Mouse (Mus musculus) hematopoietic stem cell, adult 5-6 weeks (primary cell): Measurements from ENCODE around the gene Atoh8. TPM values are rescaled to one million over a fixed set of nuclear protein-coding genes. Genes with fewer than 3 reads are reported as not detected.

ENCODE experiments used
- ATAC-seq, 2 experiments: fragments of 125-278 bp in 1 of 2; replicated peaks in 1 of 2; 2 replicates each; pipeline ENCODE4 v1.8.0; 2016 to 2017; ENCODE audit warnings: inconsistent platforms in 2 of 2, mild to moderate bottlenecking in 2 of 2, moderate number of reproducible peaks in 2 of 2, low read depth in 1 of 2, moderate TSS enrichment in 1 of 2; ENCODE audit not compliant: low FRiP score in 2 of 2, poor library complexity in 2 of 2, severe bottlenecking in 2 of 2, insufficient read depth in 1 of 2, low TSS enrichment in 1 of 2
- total RNA-seq: library from RNA; stranded (forward); fragments of 172-1452, 232-1000 nt; gene quantifications from 2 replicates; pipeline ENCODE4 v1.2.3, GENCODE M21; 2017

The Atoh8 gene
- total RNA-seq, 1 experiment from 2014 or later, result not detected

- peak; percentile 81 to 85 for ATAC-seq
Measured at GRCm38 (mm10) chr6:72216681-72217414, 18.5 kb downstream of the Atoh8 start.

DNA sequence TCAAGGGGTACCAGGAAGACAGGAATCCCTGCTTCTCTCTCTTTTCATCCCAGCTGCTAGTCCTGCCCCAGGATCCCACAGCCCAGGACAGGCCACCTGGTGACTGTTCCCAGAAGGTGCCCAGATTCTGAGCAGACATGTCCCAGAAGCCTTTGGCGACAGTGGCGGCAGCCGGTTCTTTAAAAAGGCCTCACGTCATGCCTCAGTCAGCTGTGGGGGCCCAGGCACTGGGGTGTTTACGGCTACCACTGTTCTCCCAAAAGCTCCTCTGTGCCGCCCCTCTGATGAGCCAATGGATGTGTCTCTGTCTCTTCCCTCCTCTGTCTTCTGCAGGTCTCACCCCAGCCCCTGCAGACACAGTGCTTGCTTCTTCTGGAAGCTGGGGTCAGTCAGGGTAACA, 19.8 kb downstream of the Atoh8 start:
- no peak for ATAC-seq

DNA sequence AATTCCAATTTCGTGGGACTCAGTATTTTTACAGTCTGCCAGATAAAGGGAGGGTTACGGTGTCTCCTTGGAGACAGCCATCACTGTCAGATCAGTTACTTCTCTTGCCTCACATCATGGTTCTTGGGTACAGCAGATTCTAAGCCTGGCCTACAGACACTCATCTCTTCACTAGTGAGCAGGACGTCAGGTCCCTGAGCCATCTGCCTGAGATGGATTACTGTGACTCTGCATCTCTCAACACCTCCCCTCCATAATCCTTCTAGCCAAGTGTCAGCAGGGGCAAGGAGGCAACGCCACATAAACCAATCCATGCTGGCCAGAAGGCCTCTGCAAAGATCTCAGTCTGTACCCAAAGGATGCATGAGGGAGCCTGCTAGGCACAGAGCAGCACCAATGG, 24.0 kb downstream of the Atoh8 start:
- ATAC-seq, result no peak

DNA sequence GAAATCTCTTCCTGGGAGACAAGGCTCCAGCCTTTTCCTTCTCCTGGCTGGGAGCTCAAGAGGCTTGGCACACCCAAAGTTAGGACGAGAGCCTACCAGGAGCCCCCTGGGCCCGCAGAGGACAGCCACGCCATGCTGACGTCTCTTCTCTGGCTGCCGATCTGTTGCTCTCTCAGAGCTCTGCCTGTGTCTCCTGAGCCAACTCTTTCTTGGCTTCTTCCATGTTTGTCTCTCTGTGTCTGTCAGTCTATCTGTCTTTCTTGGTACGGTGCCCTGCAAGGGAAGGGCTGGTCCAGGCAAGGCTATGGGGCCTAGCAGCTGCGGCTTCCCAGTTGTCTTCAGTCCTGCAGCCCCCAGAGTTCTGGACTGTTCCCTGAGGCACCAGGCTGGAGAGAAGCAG, 24.6 kb downstream of the Atoh8 start:
- no peak for ATAC-seq

DNA sequence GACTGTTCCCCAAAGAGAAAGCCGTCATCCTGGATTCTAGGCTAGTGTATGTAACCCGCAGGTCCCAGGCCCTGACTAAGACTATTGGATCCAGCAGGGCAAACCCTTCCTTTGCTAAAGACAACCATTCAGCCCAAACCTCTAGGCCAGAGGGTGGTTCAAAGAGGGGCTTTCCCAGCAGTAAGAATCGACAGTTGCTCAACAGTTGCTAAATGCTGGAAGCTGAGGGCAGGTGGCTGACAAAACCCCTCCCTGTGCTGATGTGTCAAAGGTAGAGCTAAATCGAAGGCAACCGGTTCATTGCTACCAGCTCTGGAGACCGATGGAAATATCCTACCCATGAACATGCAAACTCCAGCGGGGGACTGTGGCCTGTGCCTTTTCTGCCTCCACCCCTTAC, 25.6 kb downstream of the Atoh8 start:
- no peak for ATAC-seq

DNA sequence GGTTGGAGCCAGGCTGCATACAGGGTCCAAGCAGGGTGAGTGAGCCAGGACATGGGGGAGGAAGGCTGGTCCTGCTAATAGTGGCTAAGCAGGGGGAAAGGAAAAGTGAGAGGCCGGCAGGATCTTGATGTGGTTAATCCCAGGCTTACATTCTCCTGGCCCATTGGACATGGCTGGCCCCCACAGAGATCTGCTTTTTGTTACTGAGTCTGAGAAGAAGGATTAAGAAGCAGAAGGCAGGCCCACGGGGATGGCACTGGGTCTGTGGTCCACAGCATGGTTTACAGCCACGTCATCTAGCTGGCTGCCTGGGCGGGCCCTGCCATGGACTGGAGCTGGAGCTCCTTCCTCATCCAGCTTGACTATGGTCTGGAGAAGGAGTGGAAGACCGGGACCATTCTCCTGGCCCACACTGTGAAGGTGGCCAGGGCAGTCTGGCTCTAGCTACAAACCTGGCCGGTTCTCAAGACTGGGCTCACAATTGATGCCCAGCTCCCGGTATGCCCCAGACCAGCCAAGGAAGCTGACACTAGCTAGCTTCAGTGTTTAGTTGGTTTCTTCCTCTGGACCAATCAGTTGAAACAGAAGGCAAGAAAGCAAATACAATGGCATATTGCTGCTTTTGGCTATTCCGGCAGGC, 26.9 kb downstream of the Atoh8 start:
- ATAC-seq, result no peak

DNA sequence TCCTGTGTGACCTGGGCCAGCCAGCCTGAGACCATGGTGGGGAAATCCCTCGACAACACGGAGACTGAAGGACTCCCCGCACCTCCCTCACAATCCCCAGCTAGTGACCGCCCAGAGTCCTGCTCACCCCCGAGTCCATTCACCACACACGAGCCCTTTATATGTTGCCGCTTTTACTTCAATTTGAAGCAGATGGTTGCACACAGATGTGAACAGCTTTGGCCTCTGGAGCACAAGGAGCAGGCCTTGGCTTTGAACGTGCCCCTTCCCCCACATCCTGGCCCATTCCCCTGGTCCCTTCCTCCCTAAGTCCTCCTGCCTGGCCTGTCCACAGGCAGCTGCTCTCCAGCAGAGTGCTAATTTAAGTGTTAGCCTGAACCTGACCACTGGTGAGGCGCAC, 29.4 kb downstream of the Atoh8 start:
- no peak for ATAC-seq

DNA sequence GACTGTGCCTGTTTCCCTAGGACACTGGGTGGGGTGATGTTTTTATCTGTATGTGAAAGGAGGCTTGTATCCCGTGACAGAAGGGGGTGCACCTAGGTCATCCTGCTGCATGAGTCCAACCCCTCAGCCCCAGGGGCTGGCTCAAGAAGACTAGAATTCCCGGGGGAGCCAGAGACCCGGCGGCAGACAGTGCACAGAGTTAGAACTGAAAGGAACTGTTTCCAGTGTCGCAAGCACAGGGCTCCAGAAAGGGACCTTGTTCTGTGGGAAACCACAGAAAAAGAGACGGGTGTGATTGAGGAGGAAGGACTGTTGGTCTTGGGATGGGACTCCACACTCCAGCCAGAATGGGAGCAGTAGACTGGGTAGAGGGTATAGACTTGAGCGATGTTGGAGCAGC, 30.5 kb downstream of the Atoh8 start:
- ATAC-seq, result no peak

DNA sequence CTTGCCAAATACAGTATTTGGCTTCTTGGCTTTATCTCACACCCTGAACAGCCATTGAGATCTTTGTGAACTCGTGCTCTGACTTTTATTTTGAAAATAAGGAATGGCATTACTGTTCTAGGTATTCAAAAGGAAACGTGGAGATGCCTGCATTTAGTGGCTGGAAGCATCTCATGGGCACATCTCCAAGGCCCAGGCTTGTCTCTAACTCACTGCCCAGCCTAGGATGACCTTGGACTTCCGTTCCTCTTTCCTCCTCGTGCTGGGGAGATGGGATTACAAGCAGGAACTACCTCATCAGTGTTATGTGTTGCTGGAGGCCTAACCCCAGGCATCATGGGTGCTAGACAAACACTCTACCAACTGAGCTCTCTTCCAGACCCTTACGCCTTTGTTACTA, 32.1 kb downstream of the Atoh8 start:
- ATAC-seq, result no peak

DNA sequence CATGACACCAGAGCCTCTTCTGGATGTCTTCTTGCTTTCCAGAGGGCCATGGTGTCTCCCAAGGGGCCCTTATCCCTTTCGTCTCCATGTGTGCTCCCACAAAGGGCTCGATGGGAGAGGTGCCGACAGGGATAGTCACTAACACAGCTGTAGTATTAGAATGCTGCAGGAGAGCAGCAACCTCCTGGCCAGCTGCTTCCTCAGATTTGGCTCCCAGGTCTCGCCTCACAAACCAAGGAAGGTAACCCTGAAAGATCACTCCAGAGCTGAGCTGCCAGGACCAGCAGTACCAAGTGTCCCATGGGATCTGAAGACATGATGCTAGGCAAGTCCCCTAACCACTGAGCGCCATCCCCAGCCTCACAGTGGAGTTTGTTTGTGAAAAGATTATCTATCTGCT, 32.6 kb downstream of the Atoh8 start:
- ATAC-seq, result no peak

GRCm38 (mm10) chr6:72200595-72201256, 34.7 kb downstream of the Atoh8 start:
- ATAC-seq, result no peak

DNA sequence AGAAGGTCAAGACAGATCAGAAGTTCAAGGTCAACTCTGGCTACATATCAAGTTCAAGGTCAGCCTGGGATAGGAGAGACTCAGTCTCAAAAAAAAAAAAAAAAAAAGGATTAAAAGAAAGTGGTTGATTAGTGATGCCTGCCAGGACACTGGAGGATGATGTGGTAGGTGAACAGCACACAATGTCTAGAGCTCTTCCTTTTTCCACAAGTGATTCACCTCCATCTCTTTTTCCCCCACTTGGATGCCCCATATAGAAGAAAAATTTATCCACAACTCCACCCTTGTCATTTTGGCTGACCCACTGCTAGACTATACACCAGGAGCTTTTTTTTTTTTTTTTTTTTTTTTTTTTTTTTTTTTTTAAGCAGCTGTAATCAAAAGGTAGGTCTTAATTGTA, 37.9 kb downstream of the Atoh8 start:
- no peak for ATAC-seq

DNA sequence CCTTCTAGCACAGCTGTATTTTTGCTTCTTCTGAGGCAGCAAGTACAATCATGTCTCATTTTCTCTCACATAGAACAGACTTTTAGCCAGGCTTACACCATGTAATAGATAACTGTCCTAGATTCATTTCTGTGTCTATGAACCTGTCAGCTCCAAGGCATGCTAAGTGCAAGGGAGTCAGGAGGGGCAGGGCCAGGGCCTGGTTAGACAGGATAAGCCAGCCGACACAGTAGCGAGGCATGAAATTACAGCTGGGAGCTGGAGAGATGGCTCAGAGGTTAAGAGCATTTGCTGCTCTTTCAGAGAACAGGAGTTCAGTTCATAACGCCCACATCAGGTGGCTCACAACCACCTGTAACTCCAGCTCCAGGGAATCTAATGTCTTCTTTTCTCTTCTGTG, 38.7 kb downstream of the Atoh8 start:
- no peak for ATAC-seq

DNA sequence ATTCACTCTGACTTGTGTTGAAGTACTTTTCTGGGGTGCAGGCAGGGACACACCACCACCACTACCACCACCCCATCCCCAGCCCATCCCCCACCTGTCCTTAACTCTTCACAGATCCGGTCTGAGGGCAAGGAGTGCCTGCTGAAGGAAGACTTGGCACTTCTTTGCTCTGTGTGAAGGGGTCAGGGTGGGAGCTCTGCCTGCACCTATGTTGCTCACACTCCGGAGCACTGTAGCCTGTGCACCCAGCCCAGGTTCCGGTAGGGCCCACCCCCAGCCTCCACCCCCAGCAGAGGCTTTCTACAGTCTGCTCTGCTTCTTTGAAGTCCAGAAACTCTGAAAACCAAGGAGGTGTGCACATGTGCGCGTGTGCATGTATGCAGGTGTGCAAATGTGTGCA, 44.8 kb downstream of the Atoh8 start:
- no peak for ATAC-seq

- peak; percentile 42 to 49; a peak in 2 of 4 replicates for ATAC-seq
Measured at GRCm38 (mm10) chr6:72190120-72190519, 45.3 kb downstream of the Atoh8 start.

- no peak for ATAC-seq
Measured at GRCm38 (mm10) chr6:72189061-72189863, 46.1 kb downstream of the Atoh8 start.

DNA sequence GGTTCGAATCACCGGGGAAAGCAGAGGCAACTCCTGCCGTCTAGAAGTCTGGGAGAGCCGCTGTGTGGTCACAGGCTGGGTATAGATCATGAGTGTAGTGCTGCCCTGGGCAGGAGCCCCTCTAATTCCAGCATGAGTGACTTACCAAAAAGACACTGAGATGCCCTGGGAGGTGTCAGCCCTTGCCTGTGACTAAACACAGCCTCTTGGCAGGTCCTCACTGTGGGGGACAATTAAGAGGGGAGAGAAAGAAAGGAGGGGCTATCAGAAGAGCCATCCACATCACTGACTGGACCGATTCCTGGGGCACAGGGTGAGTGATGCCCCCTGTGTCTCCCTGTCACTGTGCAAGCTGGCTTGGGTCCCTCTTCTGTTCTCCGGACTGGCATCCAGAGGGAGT, 48.6 kb downstream of the Atoh8 start:
- ATAC-seq, result no peak
